Mouse (Mus musculus): Measurements from ENCODE around the gene Ace2.

DNA sequence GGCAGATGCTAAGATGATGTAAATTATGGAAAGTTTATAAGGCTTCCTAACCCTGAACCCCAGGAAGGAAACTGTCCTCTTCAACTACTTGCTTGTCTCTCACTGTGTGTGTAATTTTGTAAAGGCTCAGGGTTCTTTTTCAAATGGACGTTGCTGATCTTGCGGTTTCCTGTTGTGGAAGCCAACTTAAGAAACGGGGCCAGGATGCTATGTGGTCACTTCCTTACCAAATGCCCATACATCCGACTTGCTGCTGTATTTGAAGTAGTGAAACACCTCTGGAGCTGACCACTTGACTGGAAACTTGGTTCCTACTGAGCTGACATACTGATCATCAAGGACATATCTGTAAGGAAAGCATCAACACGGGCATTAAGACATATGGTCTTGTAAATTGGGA, 61.4 kb downstream of the Ace2 start:
- TF ChIP-seq CTCF (IDR thresholded peaks at IDR 0.05; ENCODE audit: low read depth, low read length) (no peak), EP300 (IDR thresholded peaks at IDR 0.05; ENCODE audit: insufficient read depth, low read depth, low read length) (no peak), POLR2A (IDR thresholded peaks at IDR 0.05; ENCODE audit: insufficient read depth, low read length) (no peak)
